Mouse (Mus musculus): ENCODE measurements around the gene Ttc6.

GRCm38 (mm10) chr12:57572415-57572814 lies 8.5 kb downstream of the Ttc6 start:
- TF ChIP-seq CTCF (IDR thresholded peaks at IDR 0.05) (no peak), POLR2A (IDR thresholded peaks at IDR 0.05; ENCODE audit: insufficient read depth, low read depth, low read length) (no peak), EP300 (IDR thresholded peaks at IDR 0.05; ENCODE audit: insufficient read depth, low read depth, low read length) (no peak)

Data from heart, adult 2 months (tissue).